Mouse (Mus musculus): ENCODE data around the gene Zfp454. TPM values are rescaled to one million over a fixed set of nuclear protein-coding genes. Genes with fewer than 3 reads are reported as not detected.

Gene Zfp454
- 1 to 10 TPM; 5.9 to 6.7 TPM for total RNA-seq (2021)
- long read RNA-seq, experiment 1, partial matches to known transcripts: 0 of 4 reads
- long read RNA-seq, experiment 1, other reads (novel, unspliced or antisense): 1 of 4 reads
- long read RNA-seq, experiment 2, partial matches to known transcripts: 0 of 10 reads
- long read RNA-seq, experiment 2, other reads (novel, unspliced or antisense): 8 of 10 reads

DNA sequence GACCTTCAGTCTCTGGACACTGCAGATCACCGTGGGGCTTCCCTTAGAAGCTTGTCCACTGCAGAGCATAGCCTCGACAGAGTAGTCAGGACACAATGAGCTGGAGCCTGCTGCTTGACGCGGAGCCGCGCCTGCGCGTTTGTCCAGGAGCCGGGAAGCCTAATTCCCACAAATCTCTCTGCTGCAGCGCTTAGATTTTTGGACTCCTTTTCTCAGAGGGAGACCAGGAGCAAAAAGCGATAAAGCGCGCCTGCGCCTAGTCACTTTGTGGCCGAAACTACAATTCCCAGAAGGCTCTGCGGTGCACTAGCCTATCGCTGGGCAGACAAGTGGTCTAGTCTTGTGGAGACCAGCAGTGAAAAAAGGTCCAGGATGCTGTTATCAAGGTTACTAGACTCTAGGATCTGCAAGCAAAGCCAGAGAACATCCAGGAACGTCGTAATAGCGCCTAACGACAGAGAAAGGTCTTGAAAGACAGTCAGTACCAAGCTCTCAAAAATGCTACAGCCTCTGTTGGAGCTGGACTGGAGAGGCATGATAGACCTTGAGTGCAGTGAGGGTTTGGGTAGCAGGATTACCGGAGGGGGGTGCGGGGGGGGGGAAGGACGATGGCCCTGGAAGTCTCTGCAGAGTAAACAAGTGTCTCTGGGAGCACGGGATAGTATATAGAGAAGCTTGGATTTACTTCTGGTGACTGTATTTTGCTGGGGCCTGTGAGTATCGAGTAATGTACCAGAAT is at the start of gene Zfp454:
Gene Zfp454 (minus strand): TSS at position 262 of the 739 bp plus-strand sequence.
- DNase-seq (ENCODE audit: low spot score in 2 of 2): peak; percentile 95
- intact Hi-C loops (cut with DNase I): loop anchor here (1.0 to 2.0 kb wide), 2 partner anchors 25 to 44 kb away; partner anchors contain the start of gene Zfp354b

DNA sequence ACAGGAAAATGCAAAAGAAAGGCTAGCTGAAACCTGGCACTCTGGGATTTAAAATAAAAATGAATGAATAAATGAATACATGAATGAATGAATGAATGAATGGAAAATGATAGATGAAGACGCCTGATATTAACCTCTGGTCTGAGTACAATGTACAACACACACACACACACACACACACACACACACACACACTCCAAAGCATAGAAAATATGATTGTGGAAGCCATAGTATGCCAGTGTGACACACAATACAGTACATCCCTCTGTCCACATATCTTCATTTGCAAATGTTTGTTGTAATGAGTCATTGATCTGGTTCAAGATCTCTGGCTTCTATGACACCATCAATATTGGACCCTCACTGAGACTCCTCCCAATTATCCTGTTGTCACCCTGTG is 44.6 kb upstream of the Zfp454 start:
- intact Hi-C loops (cut with DNase I): no loop called here
- DNase-seq (ENCODE audit: low spot score in 2 of 2): no peak

DNA sequence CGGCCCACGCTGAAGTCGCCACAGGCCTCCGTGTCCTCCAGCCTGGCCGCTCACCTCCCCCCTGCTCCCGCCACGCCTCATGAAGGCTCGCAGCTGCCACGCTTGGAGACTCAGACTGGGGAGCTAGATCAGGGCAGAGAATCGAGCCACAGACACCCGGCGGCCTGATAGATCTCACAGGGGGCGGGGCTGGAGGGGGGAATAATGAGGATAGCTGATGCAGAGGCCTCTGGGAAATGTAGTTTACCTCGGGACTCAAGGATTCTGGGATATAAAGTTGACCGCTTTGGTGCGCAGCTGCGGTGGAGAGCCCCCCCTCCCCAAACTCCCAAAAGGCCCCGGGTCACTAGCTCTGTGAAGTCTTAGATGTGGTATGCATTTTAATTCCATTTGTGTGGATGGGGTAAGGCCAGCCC is 44.0 kb upstream of the Zfp454 start, which contains the start of gene Zfp354b:
Gene Zfp354b (minus strand): TSS at position 183 of the 416 bp plus-strand sequence.
- peak; percentile 85 to 91 for DNase-seq (ENCODE audit: low spot score in 2 of 2)
- intact Hi-C loops (cut with DNase I): loop anchor here (1.0 kb wide), 1 partner anchor 43 kb away; no protein-coding TSS in a partner anchor

DNA sequence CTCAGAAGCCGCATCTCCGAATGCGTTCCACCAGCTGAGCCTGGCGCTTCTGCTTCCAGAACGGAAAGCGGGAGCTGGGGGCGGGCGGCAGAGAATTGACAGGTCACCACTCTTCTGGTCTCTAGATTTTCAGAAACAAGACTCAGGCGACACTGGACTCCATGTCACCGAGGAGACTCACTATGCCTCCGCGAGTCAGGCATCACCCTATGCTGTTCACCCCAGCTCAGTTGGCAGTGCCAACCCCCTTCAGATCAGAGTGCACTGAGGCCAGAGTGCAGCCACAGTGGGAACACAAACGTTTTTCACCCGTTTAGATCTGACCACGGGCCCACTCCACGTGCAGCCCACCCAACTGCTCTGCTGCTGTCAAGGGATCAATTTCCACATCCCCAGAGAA is 43.6 kb upstream of the Zfp454 start:
- no peak for DNase-seq (ENCODE audit: low spot score in 2 of 2)

DNA sequence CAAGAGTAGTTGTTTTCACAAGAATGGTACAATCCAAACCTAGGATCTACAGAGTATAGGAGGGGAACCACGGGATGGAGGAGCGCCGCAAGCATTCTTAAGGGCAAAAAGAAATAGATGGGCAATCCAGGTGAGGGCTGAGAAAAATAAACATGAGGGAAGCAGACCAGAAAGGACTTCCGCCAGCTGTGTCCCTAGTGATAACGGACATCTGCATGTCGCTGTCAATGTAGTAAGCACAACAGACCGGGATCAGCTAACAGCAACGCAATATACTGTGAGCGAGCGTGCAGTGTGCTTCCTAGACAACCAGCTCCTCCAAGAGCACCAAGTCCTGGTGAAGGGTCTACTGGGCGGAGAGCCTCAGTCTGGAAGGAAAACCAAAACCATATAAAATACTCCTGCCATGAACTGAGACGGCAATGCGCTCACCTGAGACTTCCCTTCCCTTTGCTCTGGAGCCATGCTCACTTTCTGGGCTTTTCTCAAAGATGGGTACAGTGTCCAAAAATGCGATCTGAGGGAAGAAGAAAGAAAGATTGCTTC is 43.1 kb upstream of the Zfp454 start:
- no peak for DNase-seq (ENCODE audit: low spot score in 2 of 2)
- intact Hi-C loops (cut with DNase I): loop anchor here (1.0 kb wide), 1 partner anchor 42 kb away; no protein-coding TSS in a partner anchor

More for the DNA sequence above, 43.6 kb upstream of the Zfp454 start:
- intact Hi-C loops (cut with DNase I): loop anchor here (1.0 kb wide), 1 partner anchor 43 kb away; no protein-coding TSS in a partner anchor

DNA sequence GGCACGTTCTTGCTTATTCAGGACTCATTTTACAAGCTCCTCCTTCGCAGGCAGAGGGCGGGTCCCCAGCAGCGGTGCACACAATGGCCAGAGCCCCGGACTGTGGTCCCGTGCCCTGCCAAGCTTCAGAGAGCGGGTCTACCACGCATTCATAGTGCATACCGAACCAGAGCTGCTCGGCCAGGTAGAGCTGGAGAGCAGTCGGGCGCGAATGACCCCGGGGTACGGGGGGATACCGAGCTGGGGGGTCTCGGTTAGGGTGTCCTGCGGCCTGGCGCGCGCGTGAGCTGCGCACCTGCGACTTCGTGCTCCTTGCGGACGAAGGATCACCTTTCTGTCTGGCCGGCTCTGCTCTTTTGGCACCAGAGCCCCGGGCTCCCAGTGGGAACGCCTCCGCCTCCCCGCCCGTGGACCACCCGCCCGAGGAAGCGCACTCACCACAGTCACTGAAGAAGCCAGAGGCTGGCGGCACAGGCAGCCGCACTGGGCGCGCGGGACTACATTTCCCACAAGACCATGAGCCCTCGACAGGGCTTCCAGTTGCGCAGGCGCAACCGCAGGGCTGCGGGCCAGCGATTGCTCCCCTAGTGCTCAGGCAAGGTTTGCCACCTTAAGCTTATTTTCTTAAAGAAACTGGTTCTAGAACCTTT is 28.3 kb upstream of the Zfp454 start, which contains the start of gene Zfp2:
Gene Zfp2 (minus strand): TSS at position 495 of the 650 bp plus-strand sequence.
- peak; percentile 95 to 96 for DNase-seq (ENCODE audit: low spot score in 2 of 2)

DNA sequence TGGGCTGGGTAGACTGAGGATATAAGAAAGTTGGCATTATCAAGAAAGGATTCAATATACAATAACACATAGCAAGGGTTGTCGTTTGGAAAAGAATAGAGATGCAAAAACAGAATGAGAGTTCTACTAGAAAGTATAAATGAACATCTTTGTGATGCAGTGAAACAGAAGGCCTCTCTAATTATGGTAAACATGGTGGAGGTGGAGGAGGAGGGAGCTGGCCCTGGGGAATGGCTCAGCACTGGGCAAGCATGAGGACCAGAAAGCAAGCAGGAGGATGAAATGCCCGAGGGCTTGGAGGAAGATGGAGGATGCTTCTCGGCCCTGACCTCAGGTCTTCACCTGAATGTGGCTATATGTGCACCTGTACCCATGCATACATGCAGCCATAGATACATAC is 27.0 kb upstream of the Zfp454 start:
- intact Hi-C loops (cut with DNase I): no loop called here
- no peak for DNase-seq (ENCODE audit: low spot score in 2 of 2)

More for the DNA sequence above, 28.3 kb upstream of the Zfp454 start, which contains the start of gene Zfp2:
- intact Hi-C loops (cut with DNase I): no loop called here

DNA sequence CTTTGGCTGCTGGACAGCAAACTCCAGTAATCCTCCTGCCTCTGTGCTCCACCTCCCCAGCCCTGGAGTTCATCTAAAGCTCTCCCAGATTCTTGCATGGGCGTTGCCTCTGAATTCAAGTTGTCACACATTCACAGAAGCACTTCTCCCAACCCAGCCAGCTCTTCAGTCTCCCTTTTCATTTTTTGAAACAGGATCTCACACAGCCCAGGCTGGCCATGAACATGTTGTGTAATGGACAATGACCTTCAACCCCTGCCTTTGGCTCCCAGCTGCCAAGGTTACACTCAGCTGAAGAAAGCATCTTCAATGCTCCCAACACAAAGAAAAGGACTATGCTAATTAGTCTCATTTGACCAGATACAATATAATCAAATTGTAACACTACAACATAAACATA is 25.9 kb upstream of the Zfp454 start:
- intact Hi-C loops (cut with DNase I): loop anchor here (2.0 kb wide), 1 partner anchor 26 kb away; the partner anchor contains the start of gene Zfp454
- DNase-seq (ENCODE audit: low spot score in 2 of 2): no peak

DNA sequence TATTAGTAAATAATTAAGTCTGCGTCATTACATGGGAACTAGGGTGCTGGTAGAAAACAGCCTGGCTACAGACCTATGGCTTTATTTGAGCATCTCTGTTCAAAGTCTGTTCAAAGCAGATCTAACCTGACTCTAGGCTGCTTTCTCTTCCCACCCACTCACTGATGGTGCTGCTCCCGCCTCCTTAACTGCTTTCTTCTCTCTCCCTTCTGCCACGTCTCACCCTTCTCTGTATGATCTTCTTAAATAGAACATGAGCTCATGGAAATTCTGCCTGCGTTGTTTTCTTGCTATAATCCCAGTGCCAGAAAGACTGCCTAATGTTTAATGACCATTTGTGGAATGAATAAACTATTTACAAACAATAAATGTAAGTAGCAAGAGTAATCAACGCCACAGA is 20.7 kb upstream of the Zfp454 start:
- intact Hi-C loops (cut with DNase I): no loop called here
- peak; percentile 32 to 55 for DNase-seq (ENCODE audit: low spot score in 2 of 2)

DNA sequence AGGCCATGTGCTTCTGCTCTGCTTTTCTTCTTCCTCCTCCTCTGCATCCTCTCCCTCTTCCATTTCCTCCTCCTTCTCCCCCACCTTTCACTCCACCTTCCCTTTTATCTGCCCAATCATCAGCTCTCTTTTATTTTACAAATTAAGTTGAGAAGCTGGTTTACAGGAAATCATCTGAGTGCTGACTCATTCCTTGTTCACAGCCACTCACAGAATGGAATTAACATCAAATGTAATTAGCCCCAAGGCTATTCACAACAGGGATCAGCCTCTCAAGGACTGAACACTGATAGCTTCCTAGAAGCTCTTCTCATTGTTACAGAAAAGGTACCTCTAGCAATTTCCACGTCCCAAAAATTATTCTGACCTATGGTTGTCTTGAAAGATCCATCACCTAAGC is 9.9 kb upstream of the Zfp454 start:
- no peak for DNase-seq (ENCODE audit: low spot score in 2 of 2)
- intact Hi-C loops (cut with DNase I): no loop called here

DNA sequence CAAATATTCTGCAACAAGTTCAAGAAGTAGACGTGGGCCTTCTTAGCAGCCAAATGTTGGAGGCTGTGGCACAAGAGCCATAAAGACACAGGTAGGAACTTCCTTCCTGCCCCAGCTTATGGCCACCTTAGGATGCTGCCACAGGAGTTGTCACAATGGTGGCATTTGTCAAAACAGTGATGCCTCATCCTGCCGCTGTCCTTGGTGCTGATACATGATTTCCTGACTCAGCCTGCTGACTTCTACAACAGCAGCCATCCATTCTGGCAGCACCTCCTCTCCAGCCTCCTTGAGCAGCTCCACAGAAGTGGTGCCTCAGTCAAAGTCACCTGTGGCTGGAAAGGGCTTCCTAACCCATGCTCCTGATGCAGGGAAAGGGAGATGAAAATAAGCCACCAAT is 5.0 kb upstream of the Zfp454 start:
- intact Hi-C loops (cut with DNase I): no loop called here

DNA sequence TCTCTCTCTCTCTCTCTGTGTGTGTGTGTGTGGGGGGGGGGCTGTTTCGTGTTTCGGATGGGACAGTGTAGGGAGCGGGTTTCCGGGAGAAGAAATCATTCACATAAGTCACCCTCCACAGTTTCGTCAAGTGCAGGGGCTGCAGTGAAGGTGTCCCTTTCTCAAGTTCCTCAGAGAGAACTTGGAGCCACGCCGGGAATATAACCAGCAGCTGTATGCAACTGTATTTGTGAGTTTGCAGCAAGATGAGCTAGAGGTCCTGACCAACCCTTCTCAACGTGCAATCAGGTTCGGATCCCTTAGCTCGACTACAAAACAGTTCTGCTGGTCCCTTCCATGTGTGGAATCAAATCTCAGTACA is 538 bp downstream of the Zfp454 start:
- intact Hi-C loops (cut with DNase I): loop anchor here (2.0 kb wide), 1 partner anchor 26 kb away; no protein-coding TSS in a partner anchor
- DNase-seq (ENCODE audit: low spot score in 2 of 2): peak in 1 of 2 experiments; percentile 11

More for the DNA sequence above, 5.0 kb upstream of the Zfp454 start:
- no peak for DNase-seq (ENCODE audit: low spot score in 2 of 2)

DNA sequence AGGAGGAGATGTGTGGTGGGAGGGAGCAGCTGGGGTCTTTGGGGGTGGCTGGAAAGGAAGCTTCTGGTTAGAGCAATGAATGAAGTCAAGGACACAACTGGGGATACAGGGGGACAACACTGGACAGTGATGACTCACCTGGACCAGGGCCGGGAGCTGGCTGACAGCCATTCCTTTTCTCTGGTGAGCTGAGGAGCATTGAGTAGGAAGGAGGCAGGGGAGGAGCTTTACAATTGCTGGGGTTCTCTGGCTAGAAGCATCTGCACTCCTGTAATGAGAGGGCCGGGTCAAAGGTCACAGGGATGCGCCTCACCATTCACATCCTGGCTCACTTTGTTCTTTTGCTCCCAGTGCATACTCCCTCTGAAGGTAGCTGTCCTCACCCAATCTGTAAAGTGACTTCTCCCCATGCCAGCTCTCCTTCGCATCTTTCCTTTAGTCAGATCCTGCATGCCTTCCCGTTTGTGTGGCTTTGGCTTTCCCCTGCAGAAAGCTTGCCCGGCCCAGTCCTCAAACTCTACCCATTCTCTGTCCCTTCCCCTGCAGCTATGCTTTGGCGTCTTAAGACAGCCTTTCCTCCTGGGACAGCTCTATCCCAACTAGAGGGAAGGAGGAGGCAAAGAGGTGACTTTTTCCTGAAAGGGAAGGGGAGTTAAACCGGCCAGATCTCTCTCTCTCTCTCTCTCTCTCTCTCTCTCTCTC is 1.1 kb downstream of the Zfp454 start:
- intact Hi-C loops (cut with DNase I): loop anchor here (2.0 kb wide), 1 partner anchor 26 kb away; no protein-coding TSS in a partner anchor

DNA sequence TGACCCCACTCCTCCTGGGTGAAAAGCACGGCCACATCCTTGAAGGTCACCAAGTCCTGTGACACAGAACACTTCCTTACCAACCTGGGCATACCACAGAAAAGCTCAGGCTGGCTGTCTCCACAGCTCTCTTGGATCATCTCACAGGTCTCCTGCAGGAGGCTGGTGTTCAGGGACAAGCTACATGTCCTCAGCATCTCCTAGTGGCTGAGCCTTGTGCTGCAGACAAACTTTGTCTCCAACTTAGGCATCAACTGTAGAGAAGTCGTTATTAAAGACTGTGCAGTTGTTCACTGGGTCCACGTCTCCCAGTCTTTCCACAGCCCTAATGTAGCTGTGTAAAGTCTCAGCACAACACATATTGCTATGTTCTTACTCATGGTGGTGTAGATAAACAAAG is 3.7 kb downstream of the Zfp454 start:
- no peak for DNase-seq (ENCODE audit: low spot score in 2 of 2)
- intact Hi-C loops (cut with DNase I): no loop called here

More for the DNA sequence above, 1.1 kb downstream of the Zfp454 start:
- no peak for DNase-seq (ENCODE audit: low spot score in 2 of 2)

DNA sequence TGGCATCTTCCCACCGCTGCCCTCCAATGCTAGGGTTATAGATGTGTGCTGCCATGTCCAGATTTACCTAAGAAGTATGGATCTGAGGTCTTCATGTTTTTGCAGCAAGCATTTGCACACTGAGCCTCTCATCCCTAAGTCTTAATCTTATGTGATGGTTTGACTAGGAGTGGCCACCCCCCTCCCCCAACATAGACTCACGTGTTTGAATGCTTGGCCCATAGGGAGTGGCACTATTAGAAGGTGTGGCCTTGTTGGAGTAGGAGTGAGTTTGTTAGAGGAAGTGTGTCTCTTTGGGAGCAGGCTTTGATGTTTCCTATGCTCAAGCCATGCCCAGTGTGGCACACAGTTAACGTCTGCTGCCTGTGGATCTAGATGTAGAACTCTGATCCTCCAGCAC is 8.8 kb downstream of the Zfp454 start:
- no peak for DNase-seq (ENCODE audit: low spot score in 2 of 2)
- intact Hi-C loops (cut with DNase I): no loop called here

DNA sequence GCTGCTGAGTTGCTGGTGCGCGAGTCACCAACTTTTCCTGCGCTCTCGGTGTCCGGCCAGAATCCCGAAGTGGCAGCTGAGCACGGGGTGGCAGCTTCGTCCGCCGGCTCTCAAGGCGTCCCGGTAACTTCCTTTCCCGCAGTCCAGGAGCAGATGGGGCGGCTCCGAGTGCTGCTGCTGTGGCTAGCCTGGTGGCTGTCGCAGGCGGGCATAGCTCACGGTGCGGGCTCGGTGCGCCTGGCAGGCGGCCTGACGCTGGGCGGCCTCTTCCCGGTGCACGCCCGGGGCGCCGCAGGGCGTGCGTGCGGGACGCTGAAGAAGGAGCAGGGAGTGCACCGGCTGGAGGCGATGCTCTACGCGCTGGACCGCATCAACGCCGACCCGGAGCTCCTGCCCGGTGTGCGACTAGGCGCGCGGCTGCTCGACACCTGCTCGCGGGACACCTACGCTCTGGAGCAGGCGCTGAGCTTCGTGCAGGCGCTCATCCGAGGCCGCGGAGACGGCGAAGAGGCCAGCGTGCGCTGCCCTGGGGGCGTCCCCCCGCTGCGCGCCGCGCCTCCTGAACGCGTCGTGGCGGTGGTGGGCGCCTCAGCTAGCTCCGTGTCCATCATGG is 36.4 kb downstream of the Zfp454 start:
- intact Hi-C loops (cut with DNase I): no loop called here
- DNase-seq (ENCODE audit: low spot score in 2 of 2): no peak

DNA sequence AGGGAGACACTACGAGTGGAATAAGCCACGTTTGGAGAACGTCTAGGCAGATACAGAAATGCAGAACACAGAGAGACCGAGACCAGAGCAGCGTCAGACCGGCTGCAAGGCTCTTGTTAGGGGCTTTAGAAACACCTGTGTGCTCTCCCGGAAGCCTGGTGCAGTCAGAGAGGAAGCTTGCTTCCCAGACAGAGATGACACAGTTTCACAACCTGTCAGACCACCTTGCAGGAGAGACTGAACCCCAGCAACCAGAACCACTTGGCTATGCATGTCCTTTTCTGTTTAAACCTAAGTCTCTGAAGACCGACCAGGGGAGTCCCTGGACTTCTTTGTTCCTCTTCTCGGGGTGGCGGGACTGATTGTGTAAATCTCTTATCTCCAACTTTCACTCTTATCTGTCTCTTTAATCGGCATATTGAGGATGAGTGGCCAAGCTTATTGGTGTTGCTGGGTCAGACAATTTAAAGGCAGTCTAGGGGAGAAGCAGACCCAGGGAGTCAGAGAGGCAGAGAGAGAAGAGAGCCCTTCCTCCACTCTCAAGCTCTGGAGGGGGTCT is 37.2 kb downstream of the Zfp454 start, which contains the start of gene Grm6:
Gene Grm6 (plus strand): TSS at position 509 of the 559 bp plus-strand sequence.
- intact Hi-C loops (cut with DNase I): no loop called here
- no peak for DNase-seq (ENCODE audit: low spot score in 2 of 2)

DNA sequence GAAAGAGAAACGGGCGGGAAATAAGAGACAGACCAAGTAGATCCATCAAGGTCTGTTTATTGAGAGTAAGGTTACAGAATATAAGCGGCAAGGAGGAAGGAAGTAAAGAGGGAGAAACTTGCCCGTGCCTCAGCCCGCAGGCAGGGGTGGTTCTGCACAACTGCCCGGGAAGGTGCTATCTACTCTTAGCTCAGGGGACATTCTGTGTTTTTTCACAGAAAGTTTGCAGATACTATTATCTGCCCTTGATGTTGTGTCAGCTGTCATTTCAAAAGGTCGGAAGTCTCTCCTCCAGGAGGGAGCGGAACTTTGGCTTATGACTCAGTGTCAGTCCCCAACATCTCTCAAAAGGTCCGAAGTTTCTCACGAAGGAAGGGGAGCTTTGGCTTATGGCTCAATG is 38.1 kb downstream of the Zfp454 start:
- DNase-seq (ENCODE audit: low spot score in 2 of 2): no peak
- intact Hi-C loops (cut with DNase I): no loop called here

Data from left cerebral cortex, postnatal 14 days (tissue).